Mouse (Mus musculus) neutrophil, adult 5-6 weeks (primary cell): ENCODE measurements at regions not wholly inside any gene's neighbourhood (a gene's known extent, or its start where the extent isn't known, plus 50 kb on each side); places are given as distances from the start of the nearest gene placed in this dataset.

Source experiments
- ATAC-seq: fragments of 151-379, 151-347 bp; 2 replicates; pipeline ENCODE4 v1.8.0; 2017; ENCODE audit warnings: mild to moderate bottlenecking, moderate TSS enrichment; ENCODE audit not compliant: insufficient number of reproducible peaks, poor library complexity, low FRiP score, severe bottlenecking; ENCODE audit errors: extremely low read depth

- ATAC-seq: no peak
These were observed 222.2 kb upstream of the Zfp64 start for GRCm38 (mm10) chr2:169177565-169177964.

GRCm38 (mm10) chr2:169168795-169169194 is 213.4 kb upstream of the Zfp64 start:
- no peak for ATAC-seq

GRCm38 (mm10) chr2:169168376-169168775 is 213.0 kb upstream of the Zfp64 start:
- no peak for ATAC-seq

- ATAC-seq: no peak
These were observed 206.3 kb upstream of the Zfp64 start for GRCm38 (mm10) chr2:169161651-169162050.

GRCm38 (mm10) chr2:169158760-169159159 is 203.4 kb upstream of the Zfp64 start:
- ATAC-seq: no peak

- no peak for ATAC-seq
These were observed 202.8 kb upstream of the Zfp64 start for GRCm38 (mm10) chr2:169158005-169158673.

- ATAC-seq: no peak
These were observed 201.5 kb upstream of the Zfp64 start for GRCm38 (mm10) chr2:169156908-169157307.

- ATAC-seq: no peak
These were observed 199.5 kb upstream of the Zfp64 start for GRCm38 (mm10) chr2:169154881-169155280.

- no peak for ATAC-seq
These were observed 192.3 kb upstream of the Zfp64 start for GRCm38 (mm10) chr2:169147655-169148054.

- ATAC-seq: no peak
These were observed 186.8 kb upstream of the Zfp64 start for GRCm38 (mm10) chr2:169142224-169142623.

GRCm38 (mm10) chr2:169133855-169134254 is 178.5 kb upstream of the Zfp64 start:
- no peak for ATAC-seq

- ATAC-seq: no peak
These were observed 170.1 kb upstream of the Zfp64 start for GRCm38 (mm10) chr2:169125476-169125875.

- ATAC-seq: no peak
These were observed 167.5 kb upstream of the Zfp64 start for GRCm38 (mm10) chr2:169122887-169123286.

- ATAC-seq: no peak
These were observed 161.5 kb upstream of the Zfp64 start for GRCm38 (mm10) chr2:169116841-169117240.

GRCm38 (mm10) chr2:169109044-169109443 is 153.7 kb upstream of the Zfp64 start:
- ATAC-seq: no peak

- no peak for ATAC-seq
These were observed 152.7 kb upstream of the Zfp64 start for GRCm38 (mm10) chr2:169108037-169108436.

GRCm38 (mm10) chr2:169101506-169102261 is 146.3 kb upstream of the Zfp64 start:
- no peak for ATAC-seq

GRCm38 (mm10) chr2:169100516-169100915 is 145.1 kb upstream of the Zfp64 start:
- no peak for ATAC-seq

- ATAC-seq: no peak
These were observed 144.3 kb upstream of the Zfp64 start for GRCm38 (mm10) chr2:169099678-169100077.

- no peak for ATAC-seq
These were observed 143.2 kb upstream of the Zfp64 start for GRCm38 (mm10) chr2:169098591-169098990.
